Comparison of ENCODE assay signal across 8 mouse cellular contexts in genomic region chr5:41761509-41762140, GRCm38 (mm10). TPM values are rescaled to one million over a fixed set of nuclear protein-coding genes. Genes with fewer than 3 reads are reported as not detected.
DNase-seq lines count a peak whose midpoint lies in the region; ATAC-seq and TF ChIP-seq lines count a peak whose summit lies in the region.
"Had no signal": no experiment of that assay in that cellular context is flagged by ENCODE, and none has a peak within 500 bp of the region (broad histone marks: within the 10 kb centered on the region; RNA-seq: fewer than 3 reads in every experiment).

No protein-coding gene starts in this region.

- WGBS in lung, embryonic 15.5 days: under 1% methylated on average over 56 of the region's 56 CpGs
- whole genome bisulfite sequencing in lung, adult 2 months: 3% methylated on average over 56 of the region's 56 CpGs
- under 1% methylated on average over 54 of the region's 56 CpGs for WGBS in limb, embryonic 11.5 days
- WGBS in stomach, embryonic 14.5 days: 2% methylated on average over 56 of the region's 56 CpGs

- intact Hi-C loops in left cerebral cortex, postnatal 25 days (cut with DNase I): loop anchor here (2.0 kb wide), 1 partner anchor 53 kb away; the partner anchor contains the start of gene Rab28

- H3K9ac ChIP-seq in lung, embryonic 15.5 days: no peak overlapping the region
- no peak overlapping the region for H3K9ac ChIP-seq in limb, embryonic 11.5 days (ENCODE audit: low read length)
- H3K9ac ChIP-seq in stomach, embryonic 14.5 days (replicated peaks; ENCODE audit: low read depth, low read length): peak overlapping the region; percentile 53; the same call in 1 of the 2 replicates

- no peak for ATAC-seq in lung, embryonic 15.5 days (ENCODE audit: borderline replicate concordance, extremely low read depth, low FRiP score, low TSS enrichment)
- ATAC-seq in granulocyte monocyte progenitor cell, adult 5-6 weeks (replicated peaks; ENCODE audit: poor library complexity, severe bottlenecking): peak; percentile 30; the same call in 1 of the 2 replicates
- ATAC-seq in limb, embryonic 11.5 days (ENCODE audit: insufficient number of reproducible peaks, low FRiP score, low TSS enrichment, low read depth): no peak
- ATAC-seq in stomach, embryonic 14.5 days (ENCODE audit: insufficient number of reproducible peaks, insufficient read depth, low FRiP score, low read depth): no peak

- TF ChIP-seq CTCF in lung, adult 2 months (IDR thresholded peaks at IDR 0.05; ENCODE audit: insufficient read depth, low read length): no peak

- H3K27ac ChIP-seq in lung, embryonic 15.5 days: no peak overlapping the region
- no peak overlapping the region for H3K27ac ChIP-seq in limb, embryonic 11.5 days (replicated peaks; ENCODE audit: low read depth, low read length)
- peak overlapping the region; percentile 81; the same call in 1 of the 2 replicates for H3K27ac ChIP-seq in stomach, embryonic 14.5 days (ENCODE audit: low read length)

- peak overlapping the region; percentile 5; the same call in 1 of the 2 replicates for H3K4me3 ChIP-seq in lung, embryonic 15.5 days
- no peak overlapping the region for H3K4me3 ChIP-seq in lung, adult 2 months (replicated peaks; ENCODE audit: extremely low read depth, low read depth, low read length)
- peak overlapping the region; percentile 15 for H3K4me3 ChIP-seq in limb, embryonic 11.5 days (ENCODE audit: low read depth, low read length)
- H3K4me3 ChIP-seq in stomach, embryonic 14.5 days (ENCODE audit: low read depth, low read length): peak overlapping the region; percentile 47

- H3K9me3 ChIP-seq in lung, embryonic 15.5 days: no peaks in the 10 kb centered on the region
- no peaks in the 10 kb centered on the region for H3K9me3 ChIP-seq in limb, embryonic 11.5 days (ENCODE audit: control insufficient read depth, low read length)
- no peaks in the 10 kb centered on the region for H3K9me3 ChIP-seq in stomach, embryonic 14.5 days (ENCODE audit: control insufficient read depth, low read depth, low read length)

- DNase-seq in lung, adult 2 months: no peak
- no peak for DNase-seq in limb, embryonic 11.5 days (ENCODE audit: low spot score)
- DNase-seq in adrenal gland, postnatal 36 days: no peak
- no peak for DNase-seq in left cerebral cortex, postnatal 25 days (ENCODE audit: low spot score in 2 of 2)

- H3K4me2 ChIP-seq in lung, embryonic 15.5 days: peak overlapping the region; percentile 10
- H3K4me2 ChIP-seq in limb, embryonic 11.5 days (ENCODE audit: low read depth, severe bottlenecking): peak overlapping the region; percentile 22; the same call in 1 of the 2 replicates
- H3K4me2 ChIP-seq in stomach, embryonic 14.5 days (replicated peaks; ENCODE audit: low read depth, low read length): peak overlapping the region; percentile 53

- no peaks in the 10 kb centered on the region for H3K36me3 ChIP-seq in lung, embryonic 15.5 days
- H3K36me3 ChIP-seq in limb, embryonic 11.5 days (ENCODE audit: control insufficient read depth, insufficient read depth, low read length): no peaks in the 10 kb centered on the region
- no peaks in the 10 kb centered on the region for H3K36me3 ChIP-seq in stomach, embryonic 14.5 days (ENCODE audit: control insufficient read depth, insufficient read depth, low read length)

- H3K27me3 ChIP-seq in lung, embryonic 15.5 days: peaks cover 95% of the 10 kb centered on the region
- H3K27me3 ChIP-seq in limb, embryonic 11.5 days (ENCODE audit: control insufficient read depth, insufficient read depth, low read length): peaks cover 80% of the 10 kb centered on the region
- peaks cover 47% of the 10 kb centered on the region for H3K27me3 ChIP-seq in stomach, embryonic 14.5 days (ENCODE audit: control insufficient read depth, insufficient read depth, low read length)

- no peak for TF ChIP-seq POLR2A in lung, adult 2 months (IDR thresholded peaks at IDR 0.05; ENCODE audit: borderline replicate concordance, extremely low read depth, low read depth, low read length)

- H3K4me1 ChIP-seq in lung, embryonic 15.5 days: peaks cover 23% of the 10 kb centered on the region
- H3K4me1 ChIP-seq in lung, adult 2 months (ENCODE audit: control insufficient read depth, insufficient read depth, low read length): no peaks in the 10 kb centered on the region
- peaks cover 6% of the 10 kb centered on the region; the same call in 1 of the 2 replicates for H3K4me1 ChIP-seq in limb, embryonic 11.5 days (ENCODE audit: control insufficient read depth, insufficient read depth, low read length)
- peaks cover 7% of the 10 kb centered on the region; the same call in 1 of the 2 replicates for H3K4me1 ChIP-seq in stomach, embryonic 14.5 days (ENCODE audit: control insufficient read depth, insufficient read depth, low read length)

RNA-seq across cellular contexts. Expression of gene Nkx3-2, which starts 2.7 kb away (rescaled TPM):
- polyA plus RNA-seq in lung, embryonic 15.5 days (2015; fragmentation: Nextera tagmentation; extraction: Ambion mirVana): not detected in 2 replicates
- not detected in 2 replicates for polyA plus RNA-seq in lung, adult 2 months (2012; rRNA removed)
- not detected in 2 replicates for total RNA-seq in granulocyte monocyte progenitor cell, adult 5-6 weeks (2014; fragmentation: Nextera tagmentation)
- not detected in 2 replicates for total RNA-seq in granulocyte monocyte progenitor cell, adult 5-6 weeks (2017)
- polyA plus RNA-seq in limb, embryonic 11.5 days (2014; fragmentation: Nextera tagmentation; extraction: Ambion mirVana): 1.3 and 2.3 TPM in 2 replicates
- polyA plus RNA-seq in stomach, embryonic 14.5 days (2014; fragmentation: Nextera tagmentation; extraction: Ambion mirVana): 2.0 and 2.8 TPM in 2 replicates
- not detected for total RNA-seq in adrenal gland, postnatal 36 days (2021)
- total RNA-seq in left cerebral cortex, postnatal 25 days (2021): not detected
- total RNA-seq: gastrocnemius, adult 18-20 months had no signal

RNA-seq across cellular contexts. Expression of gene Rab28, which starts 53.7 kb away (rescaled TPM):
- polyA plus RNA-seq in lung, embryonic 15.5 days (2015; fragmentation: Nextera tagmentation; extraction: Ambion mirVana): 64.1 and 65.3 TPM in 2 replicates
- polyA plus RNA-seq in lung, adult 2 months (2012; rRNA removed): 36.5 and 37.2 TPM in 2 replicates
- 34.7 and 35.4 TPM in 2 replicates for total RNA-seq in granulocyte monocyte progenitor cell, adult 5-6 weeks (2014; fragmentation: Nextera tagmentation)
- total RNA-seq in granulocyte monocyte progenitor cell, adult 5-6 weeks (2017): 32.2 and 40.0 TPM in 2 replicates
- polyA plus RNA-seq in limb, embryonic 11.5 days (2014; fragmentation: Nextera tagmentation; extraction: Ambion mirVana): 72.9 and 80.1 TPM in 2 replicates
- polyA plus RNA-seq in stomach, embryonic 14.5 days (2014; fragmentation: Nextera tagmentation; extraction: Ambion mirVana): 72.3 and 78.0 TPM in 2 replicates
- total RNA-seq in adrenal gland, postnatal 36 days (2021): 10 to 100 TPM; 55.6 to 60.9 TPM
- 10 to 100 TPM; 82.1 to 83.5 TPM for total RNA-seq in left cerebral cortex, postnatal 25 days (2021)
